Mouse (Mus musculus) hindbrain, embryonic 16.5 days (tissue): ENCODE results near the gene Rps6ka5. TPM values are rescaled to one million over a fixed set of nuclear protein-coding genes. Genes with fewer than 3 reads are reported as not detected.

Experiments used
- ATAC-seq: fragments of 200-750 bp; cut with Nextera tagmentation; 2 replicates; pipeline ENCODE4 v1.8.0; 2017; ENCODE audit warnings: moderate TSS enrichment, moderate library complexity
- H3K27ac ChIP-seq: fragments of 300-500 bp; sonication (generic); 2 replicates; pipeline ENCODE4 v1.5.1; 2014; ENCODE audit warnings: low read depth, mild to moderate bottlenecking, control low read depth, low read length, moderate library complexity
- H3K27me3 ChIP-seq: fragments of 300-500 bp; sonication (generic); replicated peaks from 2 replicates; pipeline ENCODE4 v1.6.1; 2014; ENCODE audit warnings: low read length; ENCODE audit not compliant: control insufficient read depth, insufficient read depth
- H3K36me3 ChIP-seq: fragments of 300-500 bp; sonication (generic); 2 replicates; pipeline ENCODE4 v1.6.1; 2014; ENCODE audit warnings: mild to moderate bottlenecking, low read length, moderate library complexity, mixed read lengths; ENCODE audit not compliant: control insufficient read depth, insufficient read depth
- H3K4me1 ChIP-seq: fragments of 300-500 bp; sonication (generic); 2 replicates; pipeline ENCODE4 v1.6.1; 2014; ENCODE audit warnings: low read depth, low read length; ENCODE audit not compliant: control insufficient read depth, insufficient read depth
- H3K4me2 ChIP-seq: fragments of 300-500 bp; sonication (generic); 2 replicates; pipeline ENCODE4 v1.6.1; 2014; ENCODE audit warnings: mild to moderate bottlenecking, low read length, control low read depth, moderate library complexity
- H3K4me3 ChIP-seq: fragments of 300-500 bp; sonication (generic); 2 replicates; pipeline ENCODE4 v1.5.1; 2014; ENCODE audit warnings: mild to moderate bottlenecking, low read length, control low read depth, moderate library complexity
- H3K9ac ChIP-seq: fragments of 300-500 bp; sonication (generic); 2 replicates; pipeline ENCODE4 v1.6.1; 2014; ENCODE audit warnings: low read depth, mild to moderate bottlenecking, control low read depth, low read length, moderate library complexity
- H3K9me3 ChIP-seq: fragments of 300-500 bp; sonication (generic); 2 replicates; pipeline ENCODE4 v1.6.1; 2014; ENCODE audit warnings: mild to moderate bottlenecking, low read length, moderate library complexity; ENCODE audit not compliant: control insufficient read depth
- WGBS: fragments of 180-500 bp; shearing (Covaris S2); extraction: QIAGEN DNeasy Blood & Tissue Kit; methylation state at CpG from one replicate; pipeline ENCODE4 v1.1.7; 2014; 5-methylcytosine and 5-hydroxymethylcytosine counted together
- polyA plus RNA-seq: library from polyadenylated mRNA; unstranded; fragments of >200 nt; fragmentation: Nextera tagmentation; extraction: Ambion mirVana; gene quantifications from 2 replicates; pipeline ENCODE4 v1.2.1, GENCODE M21; 2015

Gene Rps6ka5
- polyA plus RNA-seq: 5.7 and 6.4 TPM in 2 replicates

DNA sequence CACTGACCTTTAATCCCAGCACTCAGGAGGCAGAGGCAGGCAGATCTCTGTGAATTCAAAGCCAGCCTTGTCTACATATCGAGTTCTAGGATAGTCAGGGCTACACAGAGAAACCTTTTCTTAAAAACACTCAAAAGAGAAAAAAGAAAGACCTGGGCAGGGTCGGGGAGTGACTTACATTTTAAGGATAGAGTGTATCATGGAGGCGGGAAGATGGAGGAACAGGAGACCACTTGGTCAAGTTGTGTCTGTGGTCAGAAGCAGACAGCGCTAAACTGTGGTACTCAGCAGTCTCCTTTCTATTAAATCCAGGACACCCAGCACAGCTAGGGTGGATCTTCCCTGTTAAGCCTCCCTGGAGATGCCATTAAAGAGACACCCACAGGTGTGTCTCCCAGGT lies at the start of gene Rps6ka5:
Gene Rps6ka5, minus strand, starts transcription at position 333 of the 400 bp plus-strand sequence.
- no peaks in the 10 kb centered on the region for H3K36me3 ChIP-seq
- no peaks in the 10 kb centered on the region for H3K27me3 ChIP-seq
- H3K4me3 ChIP-seq: no peak within 1 kb of the TSS; the same call in 1 of the 2 replicates
- 97% methylated on average over 4 of the region's 4 CpGs for WGBS
- no peak within 1 kb of the TSS for H3K9ac ChIP-seq
- no peaks in the 10 kb centered on the region for H3K9me3 ChIP-seq
- no peak for ATAC-seq
- H3K4me2 ChIP-seq: peak within 1 kb of the TSS; percentile 62
- peaks cover 12% of the 10 kb centered on the region for H3K4me1 ChIP-seq
- no peak within 1 kb of the TSS for H3K27ac ChIP-seq

DNA sequence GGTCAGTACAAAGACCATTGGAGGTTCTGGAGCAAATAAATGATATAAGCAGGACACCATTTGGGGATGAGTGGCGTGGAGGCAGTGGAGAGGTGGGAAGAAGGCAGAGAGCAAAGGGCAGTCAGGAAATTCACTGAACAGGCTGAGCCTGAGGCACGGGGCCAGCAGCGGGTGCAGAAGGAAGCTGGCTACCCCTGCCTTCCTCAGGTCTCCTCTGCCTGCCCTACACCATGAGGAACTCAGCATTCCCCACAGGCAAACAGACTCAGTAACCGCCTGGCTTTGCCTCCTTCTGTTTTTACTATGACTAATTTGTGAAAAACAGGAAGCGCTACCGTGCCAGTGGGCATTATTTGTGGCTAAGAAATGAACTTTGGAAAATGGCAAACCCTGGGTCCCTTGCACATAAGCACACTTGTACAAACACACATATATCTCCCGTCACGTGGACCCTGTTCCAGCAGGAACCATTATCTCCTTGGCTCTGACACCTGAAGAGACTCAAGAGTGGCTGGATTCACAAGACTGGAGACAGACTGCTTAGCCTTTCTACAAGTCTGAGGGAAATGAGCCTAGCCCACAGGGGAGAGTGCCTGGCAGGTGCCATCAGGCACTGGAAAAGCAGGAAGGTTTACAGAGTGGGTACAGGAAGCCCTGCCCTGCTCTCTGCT lies 49.3 kb upstream of the Rps6ka5 start:
- 81% methylated on average over 8 of the region's 8 CpGs for WGBS
- Histone ChIP-seq H3K4me2 (no peak overlapping the region), H3K27ac (no peak overlapping the region), H3K9me3 (no peaks in the 10 kb centered on the region), H3K4me3 (no peak overlapping the region), H3K9ac (no peak overlapping the region), H3K4me1 (peaks cover 21% of the 10 kb centered on the region), H3K36me3 (no peaks in the 10 kb centered on the region), H3K27me3 (no peaks in the 10 kb centered on the region)
- no peak for ATAC-seq

DNA sequence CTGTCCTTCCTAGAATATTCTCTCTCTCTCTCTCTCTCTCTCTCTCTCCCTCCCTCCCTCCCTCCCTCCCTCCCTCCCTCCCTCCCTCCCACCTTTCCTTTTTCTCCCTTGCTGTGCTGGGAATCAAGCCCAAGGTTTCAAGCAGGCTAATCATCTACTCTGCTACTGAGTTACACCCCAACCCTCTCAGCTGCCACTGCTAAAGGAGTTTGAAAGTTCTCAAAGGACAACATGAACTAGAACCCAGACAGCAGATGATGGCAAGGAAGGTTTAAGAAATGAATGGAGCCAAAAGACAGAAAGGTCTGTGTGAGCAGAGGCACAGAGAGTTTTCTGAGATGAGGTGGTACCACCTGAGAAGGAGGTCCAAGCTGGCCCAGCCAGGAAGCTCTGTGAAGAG lies 48.5 kb upstream of the Rps6ka5 start:
- H3K9me3 ChIP-seq: no peaks in the 10 kb centered on the region
- no peak overlapping the region for H3K27ac ChIP-seq
- no peak overlapping the region for H3K9ac ChIP-seq
- peaks cover 21% of the 10 kb centered on the region for H3K4me1 ChIP-seq
- H3K36me3 ChIP-seq: no peaks in the 10 kb centered on the region
- H3K4me2 ChIP-seq: no peak overlapping the region
- H3K27me3 ChIP-seq: no peaks in the 10 kb centered on the region
- no peak overlapping the region for H3K4me3 ChIP-seq
- no peak for ATAC-seq

DNA sequence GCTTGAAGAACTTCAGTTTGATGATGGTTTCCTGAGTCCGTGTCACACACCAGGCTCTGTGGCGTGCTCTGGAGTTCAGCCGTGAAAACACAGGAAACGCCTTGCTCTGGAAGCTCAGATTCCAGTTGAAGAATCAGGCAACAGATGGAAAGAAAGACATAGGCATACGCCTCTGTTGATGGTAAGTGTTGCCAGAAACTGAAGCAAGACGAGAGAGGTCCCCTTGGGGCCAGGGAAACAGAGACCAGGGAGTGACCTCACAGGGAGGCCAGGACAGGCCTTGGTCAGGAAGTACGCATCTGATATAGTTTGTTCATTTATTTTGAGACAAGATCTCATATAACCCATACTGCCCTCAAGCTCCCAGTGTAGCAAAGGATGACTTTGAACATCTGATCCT lies 48.0 kb upstream of the Rps6ka5 start:
- no peak for ATAC-seq
- no peak overlapping the region for H3K9ac ChIP-seq
- peaks cover 19% of the 10 kb centered on the region for H3K4me1 ChIP-seq
- H3K4me3 ChIP-seq: no peak overlapping the region
- no peak overlapping the region for H3K4me2 ChIP-seq
- H3K27me3 ChIP-seq: no peaks in the 10 kb centered on the region
- no peak overlapping the region for H3K27ac ChIP-seq
- WGBS: 87% methylated on average over 7 of the region's 7 CpGs
- no peaks in the 10 kb centered on the region for H3K36me3 ChIP-seq
- H3K9me3 ChIP-seq: no peaks in the 10 kb centered on the region

DNA sequence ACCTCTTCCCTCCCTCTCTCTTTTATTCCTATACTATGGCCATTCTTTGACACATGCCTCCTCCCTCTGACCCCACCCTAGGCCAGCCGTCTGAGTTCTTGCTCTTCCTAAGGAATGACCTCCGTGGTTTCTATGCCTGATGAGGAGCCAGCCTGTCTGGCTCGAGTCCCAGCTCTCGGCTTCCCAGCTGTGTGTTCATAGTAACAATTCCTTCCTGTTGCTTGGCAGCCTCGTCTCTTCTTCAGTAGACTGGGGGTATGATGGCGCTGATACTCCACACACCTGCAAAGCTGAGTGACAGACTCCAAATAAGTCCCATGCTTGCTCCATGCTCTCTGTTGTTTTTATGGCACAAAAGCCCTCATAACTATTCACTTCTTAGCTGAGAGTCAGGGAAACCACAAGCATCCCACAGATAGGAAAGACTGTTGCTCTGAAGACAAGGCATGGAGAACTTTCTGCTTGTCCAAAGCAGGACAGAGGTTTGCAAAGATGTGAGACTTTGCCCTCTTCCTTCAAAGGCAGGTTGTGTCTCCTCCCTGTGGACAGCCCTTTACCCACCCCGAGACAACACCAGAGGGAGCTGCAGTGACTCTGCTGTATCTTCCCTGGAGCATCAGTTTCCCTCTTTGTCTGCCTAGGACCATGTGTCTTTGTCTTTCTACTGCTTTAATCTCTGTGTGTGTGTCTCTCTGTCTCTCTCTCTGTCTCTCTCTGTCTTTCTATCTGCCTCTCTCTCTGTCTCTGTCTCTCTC lies 45.6 kb upstream of the Rps6ka5 start:
- peak; percentile 78 for ATAC-seq
- H3K27me3 ChIP-seq: no peaks in the 10 kb centered on the region
- H3K36me3 ChIP-seq: no peaks in the 10 kb centered on the region
- no peak overlapping the region for H3K9ac ChIP-seq
- H3K9me3 ChIP-seq: no peaks in the 10 kb centered on the region
- no peak overlapping the region for H3K4me3 ChIP-seq
- H3K4me1 ChIP-seq: peaks cover 7% of the 10 kb centered on the region
- no peak overlapping the region for H3K27ac ChIP-seq
- H3K4me2 ChIP-seq: 0 out of 2 replicates have a peak overlapping the region, but pooled peaks have one; percentile 5
- 27% methylated on average over 7 of the region's 7 CpGs for WGBS

DNA sequence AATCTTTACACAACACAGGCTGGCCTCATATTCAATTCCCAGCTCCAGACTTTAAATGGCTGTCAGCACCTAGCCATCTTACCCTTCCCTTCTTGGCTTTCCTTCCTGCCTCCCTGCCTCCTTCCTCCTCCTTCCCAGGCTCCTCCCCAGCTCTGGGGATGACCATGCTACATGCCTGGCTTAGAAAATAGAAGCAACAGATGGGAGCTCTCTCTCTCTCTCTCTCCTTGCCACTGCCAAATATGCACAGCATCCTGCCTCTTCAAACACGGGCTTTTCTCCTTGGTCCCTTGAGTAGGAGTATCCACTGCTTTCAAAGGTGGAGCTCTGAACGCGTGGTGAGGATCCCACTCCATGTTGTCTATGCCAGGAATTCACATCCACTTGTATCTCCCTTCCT lies 44.0 kb upstream of the Rps6ka5 start:
- H3K27me3 ChIP-seq: no peaks in the 10 kb centered on the region
- no peaks in the 10 kb centered on the region for H3K36me3 ChIP-seq
- no peaks in the 10 kb centered on the region for H3K9me3 ChIP-seq
- H3K4me1 ChIP-seq: peaks cover 7% of the 10 kb centered on the region
- WGBS: 81% methylated on average over 3 of the region's 3 CpGs
- H3K4me2 ChIP-seq: no peak overlapping the region
- no peak overlapping the region for H3K27ac ChIP-seq
- H3K4me3 ChIP-seq: no peak overlapping the region
- no peak overlapping the region for H3K9ac ChIP-seq
- ATAC-seq: no peak

DNA sequence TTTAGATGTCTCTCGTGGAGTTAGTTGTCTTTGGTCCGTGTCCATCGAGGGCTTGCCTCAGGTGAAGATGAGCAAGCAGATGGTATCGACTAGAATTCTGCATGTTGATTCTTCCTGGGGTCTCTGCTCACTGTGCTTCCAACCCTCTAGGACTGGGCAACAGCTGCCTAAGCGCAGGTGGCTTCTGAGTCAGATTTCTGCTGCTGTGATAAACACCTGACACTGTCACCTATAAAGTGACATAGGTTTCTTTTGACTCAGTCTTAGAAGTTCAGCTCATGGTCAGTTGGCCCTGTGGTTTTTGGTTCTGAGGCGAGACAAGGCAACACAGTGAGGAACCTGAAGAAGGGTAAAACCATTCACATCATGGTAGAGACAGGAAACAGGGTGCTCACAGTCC lies 43.1 kb upstream of the Rps6ka5 start:
- 92% methylated on average over 6 of the region's 6 CpGs for WGBS
- no peak overlapping the region for H3K4me2 ChIP-seq
- ATAC-seq: no peak
- no peaks in the 10 kb centered on the region for H3K36me3 ChIP-seq
- H3K27me3 ChIP-seq: no peaks in the 10 kb centered on the region
- H3K4me3 ChIP-seq: no peak overlapping the region
- H3K4me1 ChIP-seq: peaks cover 7% of the 10 kb centered on the region
- H3K9me3 ChIP-seq: no peaks in the 10 kb centered on the region
- H3K27ac ChIP-seq: no peak overlapping the region
- H3K9ac ChIP-seq: no peak overlapping the region

DNA sequence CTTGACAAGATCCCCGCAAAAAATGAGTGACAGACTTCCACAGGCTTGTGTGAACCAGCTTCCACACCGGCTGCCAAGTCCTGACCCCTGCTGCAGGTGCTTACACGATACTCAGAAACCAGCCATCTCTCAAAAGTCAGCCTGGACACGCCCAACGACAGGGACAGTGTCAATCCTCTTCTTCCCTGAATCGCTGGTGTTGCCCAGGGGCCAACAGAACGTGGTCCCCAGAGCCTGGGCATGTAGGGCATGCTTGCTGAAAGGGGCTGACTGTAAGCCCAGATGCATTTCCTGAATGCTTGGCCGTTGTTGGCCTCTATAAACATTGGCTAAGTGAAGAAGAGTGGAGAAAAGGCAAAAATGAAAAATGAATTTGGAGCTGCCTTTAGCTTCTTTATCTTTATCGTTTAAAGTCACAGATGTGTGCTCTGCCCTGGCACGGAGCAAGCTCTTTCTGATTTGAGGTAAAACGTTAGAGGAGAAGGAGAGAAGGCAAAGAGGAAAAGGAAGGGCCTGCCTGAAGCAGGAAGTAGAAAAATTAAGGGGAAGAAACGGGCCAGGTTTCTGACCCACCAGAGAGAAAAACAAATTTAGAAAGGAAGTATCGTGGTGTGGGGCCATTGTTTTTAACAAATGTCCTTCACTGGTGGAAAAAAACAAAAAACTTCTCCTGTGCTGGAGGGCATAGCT lies 37.7 kb upstream of the Rps6ka5 start:
- H3K9me3 ChIP-seq: no peaks in the 10 kb centered on the region
- H3K4me3 ChIP-seq: no peak overlapping the region
- 72% methylated on average over 13 of the region's 13 CpGs for WGBS
- no peak for ATAC-seq
- no peak overlapping the region for H3K9ac ChIP-seq
- no peak overlapping the region for H3K4me2 ChIP-seq
- H3K36me3 ChIP-seq: no peaks in the 10 kb centered on the region
- no peaks in the 10 kb centered on the region for H3K4me1 ChIP-seq
- no peak overlapping the region for H3K27ac ChIP-seq
- H3K27me3 ChIP-seq: no peaks in the 10 kb centered on the region
